Mouse (Mus musculus): ENCODE results near the gene Hap1. TPM values are rescaled to one million over a fixed set of nuclear protein-coding genes. Genes with fewer than 3 reads are reported as not detected.
"Not testable (repeated sequence)": the region's sequence is repeated elsewhere in the genome, so short reads cannot be mapped to it uniquely, and the experiment has no call there.

The Hap1 gene
- polyA plus RNA-seq, 1 experiment, result 22.0 TPM

GRCm38 (mm10) chr11:100322591-100323258, 33.2 kb downstream of the Hap1 start:
- Histone ChIP-seq H3K27ac (ENCODE audit: insufficient read depth, low read length) (no peak overlapping the region), H3K4me3 (ENCODE audit: extremely low read depth, insufficient read depth, insufficient read length) (no peak overlapping the region), H3K36me3 (ENCODE audit: control insufficient read depth, insufficient read depth, low read length) (peaks cover 14% of the 10 kb centered on the region), H3K4me1 (ENCODE audit: control insufficient read depth, insufficient read depth, insufficient read length) (no peaks in the 10 kb centered on the region), H3K27me3 (ENCODE audit: control insufficient read depth, insufficient read depth, low read length) (no peaks in the 10 kb centered on the region)
- 86% methylated on average over 3 of the region's 3 CpGs for WGBS
- no peak for DNase-seq (ENCODE audit: low read depth in 1 of 2, low spot score in 2 of 2)
- no peak for TF ChIP-seq POLR2A (IDR thresholded peaks at IDR 0.05; ENCODE audit: low read depth, low read length)
- no peak for TF ChIP-seq CTCF (IDR thresholded peaks at IDR 0.05; ENCODE audit: extremely low read depth, insufficient read depth, insufficient read length, insufficient replicate concordance)

- H3K4me3 ChIP-seq (ENCODE audit: extremely low read depth, insufficient read depth, insufficient read length); H3K27ac ChIP-seq (ENCODE audit: insufficient read depth, low read length); DNase-seq (ENCODE audit: low read depth in 1 of 2, low spot score in 2 of 2): not testable (repeated sequence)
Observed at GRCm38 (mm10) chr11:100321479-100322305, 34.2 kb downstream of the Hap1 start.

GRCm38 (mm10) chr11:100320701-100321410, 35.1 kb downstream of the Hap1 start:
- WGBS, result 14% methylated on average over 11 of the region's 11 CpGs
- DNase-seq (ENCODE audit: low read depth in 1 of 2, low spot score in 2 of 2); H3K4me1 ChIP-seq (ENCODE audit: control insufficient read depth, insufficient read depth, insufficient read length); H3K27me3 ChIP-seq (ENCODE audit: control insufficient read depth, insufficient read depth, low read length): not testable (repeated sequence)
- H3K4me3 ChIP-seq (ENCODE audit: extremely low read depth, insufficient read depth, insufficient read length), result peak overlapping the region; percentile 82
- H3K36me3 ChIP-seq (ENCODE audit: control insufficient read depth, insufficient read depth, low read length), result peaks cover 14% of the 10 kb centered on the region
- H3K27ac ChIP-seq (ENCODE audit: insufficient read depth, low read length), result peak overlapping the region; percentile 28; the same call in 1 of the 2 replicates

More at GRCm38 (mm10) chr11:100321479-100322305, 34.2 kb downstream of the Hap1 start:
- WGBS, result 82% methylated on average over 7 of the region's 7 CpGs
- H3K36me3 ChIP-seq (ENCODE audit: control insufficient read depth, insufficient read depth, low read length), result peaks cover 14% of the 10 kb centered on the region
- not testable (repeated sequence) for H3K4me1 ChIP-seq (ENCODE audit: control insufficient read depth, insufficient read depth, insufficient read length); H3K27me3 ChIP-seq (ENCODE audit: control insufficient read depth, insufficient read depth, low read length)

- Histone ChIP-seq H3K27me3 (ENCODE audit: control insufficient read depth, insufficient read depth, low read length) (no peaks in the 10 kb centered on the region), H3K4me1 (ENCODE audit: control insufficient read depth, insufficient read depth, insufficient read length) (no peaks in the 10 kb centered on the region), H3K4me3 (ENCODE audit: extremely low read depth, insufficient read depth, insufficient read length) (peak overlapping the region; percentile 82), H3K36me3 (ENCODE audit: control insufficient read depth, insufficient read depth, low read length) (peaks cover 14% of the 10 kb centered on the region), H3K27ac (ENCODE audit: insufficient read depth, low read length) (peak overlapping the region; percentile 97)
- TF ChIP-seq POLR2A (IDR thresholded peaks at IDR 0.05; ENCODE audit: low read depth, low read length) (peak; percentile 80), CTCF (IDR thresholded peaks at IDR 0.05; ENCODE audit: extremely low read depth, insufficient read depth, insufficient read length, insufficient replicate concordance) (no peak)
- peak; percentile 92 to 95 for DNase-seq (ENCODE audit: low read depth in 1 of 2, low spot score in 2 of 2)
- WGBS, result under 1% methylated on average over 38 of the region's 40 CpGs
Observed at GRCm38 (mm10) chr11:100320172-100320630, 35.7 kb downstream of the Hap1 start.

- peak; percentile 99 to 100 for DNase-seq (ENCODE audit: low read depth in 1 of 2, low spot score in 2 of 2)
- H3K4me1 ChIP-seq (ENCODE audit: control insufficient read depth, insufficient read depth, insufficient read length), result no peaks in the 10 kb centered on the region
- under 1% methylated on average over 52 of the region's 58 CpGs for WGBS
- H3K27ac ChIP-seq (ENCODE audit: insufficient read depth, low read length), result peak within 1 kb of the TSS; percentile 97
- H3K27me3 ChIP-seq (ENCODE audit: control insufficient read depth, insufficient read depth, low read length), result no peaks in the 10 kb centered on the region
- peak within 1 kb of the TSS; percentile 82 for H3K4me3 ChIP-seq (ENCODE audit: extremely low read depth, insufficient read depth, insufficient read length)
- TF ChIP-seq POLR2A (IDR thresholded peaks at IDR 0.05; ENCODE audit: low read depth, low read length) (peak; percentile 74), CTCF (IDR thresholded peaks at IDR 0.05; ENCODE audit: extremely low read depth, insufficient read depth, insufficient read length, insufficient replicate concordance) (no peak)
- H3K36me3 ChIP-seq (ENCODE audit: control insufficient read depth, insufficient read depth, low read length), result peaks cover 14% of the 10 kb centered on the region
Observed at GRCm38 (mm10) chr11:100319492-100320171, 36.3 kb downstream of the Hap1 start, which contains the start of gene Eif1. TSS of gene Eif1 (plus strand) at chr11:100319885.

All from spleen, adult 2 months (tissue).